Mouse (Mus musculus) retina, postnatal 7 days (tissue): Measurements from ENCODE around the gene Capn8.

Source experiments
- DNase-seq: peaks from one replicate; pipeline ENCODE4 v3.0.0-alpha.2; 2012; ENCODE audit warnings: low read depth, low spot score

The Capn8 gene

GRCm38 (mm10) chr1:182678151-182678550, 113.3 kb downstream of the Capn8 start:
- DNase-seq: no peak

GRCm38 (mm10) chr1:182679169-182679568, 114.4 kb downstream of the Capn8 start:
- no peak for DNase-seq

GRCm38 (mm10) chr1:182679582-182679981, 114.8 kb downstream of the Capn8 start:
- no peak for DNase-seq
